Mouse (Mus musculus) mouse embryonic stem cell (cell line): Measurements from ENCODE around the gene Rhobtb1.

Source experiments
- in situ Hi-C, 2 experiments: fragments of 300-500 bp; cut with MboI; formaldehyde crosslinking; loops; 1 replicate in 1 of 2; 3 replicates in 1 of 2; pipeline ENCODE4 v1.14.3; 2019 to 2020; ENCODE audit warnings: low sequenced_read_pairs in 2 of 2, low pct_unique_long_range_greater_than_20kb in 1 of 2, mixed read lengths in 1 of 2; ENCODE audit not compliant: unreplicated experiment in 1 of 2

The Rhobtb1 gene

GRCm38 (mm10) chr10:69286939-69287338, 135.7 kb downstream of the Rhobtb1 start:
- in situ Hi-C loops, result no loop called here

GRCm38 (mm10) chr10:69288086-69288485, 136.9 kb downstream of the Rhobtb1 start:
- in situ Hi-C loops, result no loop called here

GRCm38 (mm10) chr10:69288720-69289119, 137.5 kb downstream of the Rhobtb1 start:
- in situ Hi-C loops, result no loop called here

- in situ Hi-C loops, result no loop called here
Measured at GRCm38 (mm10) chr10:69290736-69291135, 139.5 kb downstream of the Rhobtb1 start.

- in situ Hi-C loops, result no loop called here
Measured at GRCm38 (mm10) chr10:69295919-69296318, 144.7 kb downstream of the Rhobtb1 start.

- in situ Hi-C loops, result loop anchor here (10.0 to 25.0 kb wide), 2 partner anchors 85 to 388 kb away; partner anchors contain the start of gene A930033H14Rik (in 1 of the 2)
Measured at GRCm38 (mm10) chr10:69299985-69300384, 148.8 kb downstream of the Rhobtb1 start.

GRCm38 (mm10) chr10:69302667-69303066, 151.4 kb downstream of the Rhobtb1 start:
- in situ Hi-C loops, result loop anchor here (10.0 to 25.0 kb wide), 2 partner anchors 88 to 390 kb away; partner anchors contain the start of gene A930033H14Rik (in 1 of the 2)

- in situ Hi-C loops, result loop anchor here (10.0 to 25.0 kb wide), 2 partner anchors 90 to 393 kb away; partner anchors contain the start of gene A930033H14Rik (in 1 of the 2)
Measured at GRCm38 (mm10) chr10:69304819-69305218, 153.6 kb downstream of the Rhobtb1 start.

GRCm38 (mm10) chr10:69305600-69305999, 154.4 kb downstream of the Rhobtb1 start:
- in situ Hi-C loops, result loop anchor here (10.0 to 25.0 kb wide), 2 partner anchors 91 to 393 kb away; partner anchors contain the start of gene A930033H14Rik (in 1 of the 2)

GRCm38 (mm10) chr10:69306205-69306604, 155.0 kb downstream of the Rhobtb1 start:
- in situ Hi-C loops, result loop anchor here (10.0 to 25.0 kb wide), 2 partner anchors 91 to 394 kb away; partner anchors contain the start of gene A930033H14Rik (in 1 of the 2)

GRCm38 (mm10) chr10:69307067-69307466, 155.8 kb downstream of the Rhobtb1 start:
- in situ Hi-C loops, result loop anchor here (10.0 to 25.0 kb wide), 2 partner anchors 92 to 395 kb away; partner anchors contain the start of gene A930033H14Rik (in 1 of the 2)

- in situ Hi-C loops, result loop anchor here (10.0 to 25.0 kb wide), 2 partner anchors 94 to 397 kb away; partner anchors contain the start of gene A930033H14Rik (in 1 of the 2)
Measured at GRCm38 (mm10) chr10:69309109-69309508, 157.9 kb downstream of the Rhobtb1 start.

- in situ Hi-C loops, result loop anchor here in 1 of 2 experiments (10.0 to 25.0 kb wide), 2 partner anchors 127 to 400 kb away; no protein-coding TSS in a partner anchor
Measured at GRCm38 (mm10) chr10:69311867-69312266, 160.6 kb downstream of the Rhobtb1 start.

GRCm38 (mm10) chr10:69313944-69314343, 162.7 kb downstream of the Rhobtb1 start:
- in situ Hi-C loops, result loop anchor here in 1 of 2 experiments (10.0 to 25.0 kb wide), 2 partner anchors 129 to 402 kb away; no protein-coding TSS in a partner anchor

- in situ Hi-C loops, result loop anchor here in 1 of 2 experiments (10.0 to 25.0 kb wide), 2 partner anchors 134 to 406 kb away; no protein-coding TSS in a partner anchor
Measured at GRCm38 (mm10) chr10:69318514-69318913, 167.3 kb downstream of the Rhobtb1 start.

- in situ Hi-C loops, result loop anchor here in 1 of 2 experiments (25.0 kb wide), 1 partner anchor 409 kb away; no protein-coding TSS in a partner anchor
Measured at GRCm38 (mm10) chr10:69320667-69321518, 169.7 kb downstream of the Rhobtb1 start.

GRCm38 (mm10) chr10:69321519-69322035, 170.3 kb downstream of the Rhobtb1 start:
- in situ Hi-C loops, result loop anchor here in 1 of 2 experiments (25.0 kb wide), 1 partner anchor 409 kb away; no protein-coding TSS in a partner anchor

GRCm38 (mm10) chr10:69323986-69324385, 172.8 kb downstream of the Rhobtb1 start:
- in situ Hi-C loops, result loop anchor here in 1 of 2 experiments (25.0 kb wide), 1 partner anchor 412 kb away; no protein-coding TSS in a partner anchor
